Mouse (Mus musculus): ENCODE results near the gene C130026I21Rik.
"Not testable (repeated sequence)": the region's sequence is repeated elsewhere in the genome, so short reads cannot be mapped to it uniquely, and the experiment has no call there.

DNA sequence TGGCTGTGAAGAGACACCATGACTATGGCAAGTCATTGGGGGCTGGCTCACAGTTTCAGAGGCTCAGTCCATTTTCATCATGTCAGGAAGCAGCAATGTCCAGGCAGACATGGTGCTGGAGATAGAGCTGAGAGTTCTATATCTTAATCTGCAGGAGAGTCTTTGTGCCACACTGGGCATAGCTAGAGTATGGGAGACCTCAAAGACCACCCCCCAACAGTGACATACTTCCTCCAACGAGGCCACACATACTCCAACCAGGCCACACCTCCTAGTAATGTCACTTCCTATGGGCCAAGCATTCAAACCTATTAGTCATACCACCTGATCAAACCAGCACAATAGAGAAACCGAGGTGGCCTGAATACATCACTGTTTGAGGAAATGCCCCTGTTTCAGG is 63.8 kb downstream of the C130026I21Rik start:
- TF ChIP-seq POLR2A, CTCF (IDR thresholded peaks at IDR 0.05; ENCODE audit: extremely low read depth, insufficient read depth, low read length): not testable (repeated sequence)

Data from cortical plate, adult 2 months (tissue).